Mouse (Mus musculus): Measurements from ENCODE around the gene Rassf8. TPM values are rescaled to one million over a fixed set of nuclear protein-coding genes. Genes with fewer than 3 reads are reported as not detected.
A peak's percentile ranks its signal among the peaks of the same experiment; 100 is the strongest.

Gene Rassf8
- polyA plus RNA-seq (2015; fragmentation: Nextera tagmentation; extraction: Ambion mirVana) = 5.4 and 5.7 TPM in 2 replicates

GRCm38 (mm10) chr6:145746132-145746849 lies at the start of gene Rassf8:
Rassf8 (plus strand) TSS chr6:145746748.
- H3K9ac ChIP-seq (ENCODE audit: low read length) = peak within 1 kb of the TSS; percentile 89
- H3K27ac ChIP-seq (ENCODE audit: low read length) = peak within 1 kb of the TSS; percentile 82
- peak within 1 kb of the TSS; percentile 74 for H3K4me2 ChIP-seq (ENCODE audit: low read depth, low read length)
- H3K9me3 ChIP-seq (ENCODE audit: control insufficient read depth, low read length) = no peaks in the 10 kb centered on the region
- peak within 1 kb of the TSS; percentile 88 for H3K4me3 ChIP-seq (ENCODE audit: low read length)
- WGBS = under 1% methylated on average over 48 of the region's 71 CpGs
- peaks cover 12% of the 10 kb centered on the region for H3K4me1 ChIP-seq (replicated peaks; ENCODE audit: control insufficient read depth, insufficient read depth, low read length)
- ATAC-seq (ENCODE audit: low read depth) = peak; percentile 97
- no peaks in the 10 kb centered on the region for H3K27me3 ChIP-seq (ENCODE audit: control insufficient read depth, insufficient read depth, low read depth, low read length)
- H3K36me3 ChIP-seq (ENCODE audit: control insufficient read depth, insufficient read depth, low read length) = no peaks in the 10 kb centered on the region

DNA sequence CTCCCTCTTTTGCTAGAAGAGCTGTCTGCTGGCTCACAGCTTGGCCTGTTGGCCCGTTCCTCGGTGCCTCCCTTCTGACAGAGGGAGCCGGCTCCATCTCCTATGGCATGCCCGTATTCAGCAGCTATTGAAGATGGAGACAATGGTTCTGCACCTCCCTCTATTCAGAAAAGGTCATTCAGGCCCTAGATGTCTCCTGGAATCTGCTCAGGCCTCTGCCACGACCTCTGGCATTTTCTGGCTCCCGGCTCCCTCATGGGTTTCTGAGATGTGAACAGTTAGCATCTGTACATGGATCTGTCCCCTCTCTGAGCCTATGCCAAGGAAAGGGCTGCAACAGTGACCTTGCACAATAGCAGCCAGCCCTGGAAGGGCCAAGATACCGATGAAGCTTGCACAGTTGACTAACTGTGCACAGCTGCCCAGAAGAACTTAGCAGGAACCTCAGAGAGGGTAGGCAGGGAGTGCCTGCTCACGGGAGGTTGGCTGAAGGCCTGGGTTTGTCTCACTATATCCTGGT lies 45.5 kb upstream of the Rassf8 start:
- Histone ChIP-seq H3K27me3 (ENCODE audit: control insufficient read depth, insufficient read depth, low read depth, low read length) (no peaks in the 10 kb centered on the region), H3K9me3 (ENCODE audit: control insufficient read depth, low read length) (no peaks in the 10 kb centered on the region), H3K36me3 (ENCODE audit: control insufficient read depth, insufficient read depth, low read length) (no peaks in the 10 kb centered on the region), H3K4me3 (ENCODE audit: low read length) (no peak overlapping the region), H3K27ac (ENCODE audit: low read length) (no peak overlapping the region), H3K4me1 (replicated peaks; ENCODE audit: control insufficient read depth, insufficient read depth, low read length) (no peaks in the 10 kb centered on the region), H3K4me2 (ENCODE audit: low read depth, low read length) (no peak overlapping the region), H3K9ac (ENCODE audit: low read length) (no peak overlapping the region)
- 72% methylated on average over 8 of the region's 8 CpGs for WGBS
- no peak for ATAC-seq (ENCODE audit: low read depth)

GRCm38 (mm10) chr6:145703667-145704066 lies 42.9 kb upstream of the Rassf8 start:
- WGBS = 68% methylated on average over 6 of the region's 6 CpGs

GRCm38 (mm10) chr6:145709956-145710720 lies 36.4 kb upstream of the Rassf8 start:
- Histone ChIP-seq H3K27me3 (ENCODE audit: control insufficient read depth, insufficient read depth, low read depth, low read length) (no peaks in the 10 kb centered on the region), H3K4me3 (ENCODE audit: low read length) (no peak overlapping the region), H3K27ac (ENCODE audit: low read length) (no peak overlapping the region), H3K4me1 (replicated peaks; ENCODE audit: control insufficient read depth, insufficient read depth, low read length) (no peaks in the 10 kb centered on the region), H3K9ac (ENCODE audit: low read length) (no peak overlapping the region), H3K4me2 (ENCODE audit: low read depth, low read length) (no peak overlapping the region), H3K36me3 (ENCODE audit: control insufficient read depth, insufficient read depth, low read length) (no peaks in the 10 kb centered on the region), H3K9me3 (ENCODE audit: control insufficient read depth, low read length) (no peaks in the 10 kb centered on the region)
- 83% methylated on average over 18 of the region's 18 CpGs for WGBS
- ATAC-seq (ENCODE audit: low read depth) = no peak

More at GRCm38 (mm10) chr6:145703667-145704066, 42.9 kb upstream of the Rassf8 start:
- peak; percentile 43; the same call in 1 of the 2 replicates for ATAC-seq (ENCODE audit: low read depth)
- H3K4me3 ChIP-seq (ENCODE audit: low read length) = no peak overlapping the region
- H3K27me3 ChIP-seq (ENCODE audit: control insufficient read depth, insufficient read depth, low read depth, low read length) = no peaks in the 10 kb centered on the region
- H3K9ac ChIP-seq (ENCODE audit: low read length) = no peak overlapping the region
- no peak overlapping the region for H3K4me2 ChIP-seq (ENCODE audit: low read depth, low read length)
- no peaks in the 10 kb centered on the region for H3K36me3 ChIP-seq (ENCODE audit: control insufficient read depth, insufficient read depth, low read length)
- no peaks in the 10 kb centered on the region for H3K4me1 ChIP-seq (replicated peaks; ENCODE audit: control insufficient read depth, insufficient read depth, low read length)
- H3K9me3 ChIP-seq (ENCODE audit: control insufficient read depth, low read length) = no peaks in the 10 kb centered on the region
- no peak overlapping the region for H3K27ac ChIP-seq (ENCODE audit: low read length)

- no peak overlapping the region for H3K4me3 ChIP-seq (ENCODE audit: low read length)
- WGBS = 84% methylated on average over 3 of the region's 3 CpGs
- ATAC-seq (ENCODE audit: low read depth) = no peak
Observed at GRCm38 (mm10) chr6:145710797-145711196, 35.8 kb upstream of the Rassf8 start.

GRCm38 (mm10) chr6:145711320-145711719 lies 35.2 kb upstream of the Rassf8 start:
- no peaks in the 10 kb centered on the region for H3K4me1 ChIP-seq (replicated peaks; ENCODE audit: control insufficient read depth, insufficient read depth, low read length)
- no peaks in the 10 kb centered on the region for H3K36me3 ChIP-seq (ENCODE audit: control insufficient read depth, insufficient read depth, low read length)
- H3K27ac ChIP-seq (ENCODE audit: low read length) = no peak overlapping the region
- H3K9me3 ChIP-seq (ENCODE audit: control insufficient read depth, low read length) = no peaks in the 10 kb centered on the region
- H3K9ac ChIP-seq (ENCODE audit: low read length) = no peak overlapping the region
- ATAC-seq (ENCODE audit: low read depth) = no peak
- H3K4me2 ChIP-seq (ENCODE audit: low read depth, low read length) = no peak overlapping the region
- H3K4me3 ChIP-seq (ENCODE audit: low read length) = no peak overlapping the region
- WGBS = 57% methylated on average over 5 of the region's 5 CpGs
- H3K27me3 ChIP-seq (ENCODE audit: control insufficient read depth, insufficient read depth, low read depth, low read length) = no peaks in the 10 kb centered on the region

More at GRCm38 (mm10) chr6:145710797-145711196, 35.8 kb upstream of the Rassf8 start:
- no peaks in the 10 kb centered on the region for H3K9me3 ChIP-seq (ENCODE audit: control insufficient read depth, low read length)
- no peaks in the 10 kb centered on the region for H3K4me1 ChIP-seq (replicated peaks; ENCODE audit: control insufficient read depth, insufficient read depth, low read length)
- H3K9ac ChIP-seq (ENCODE audit: low read length) = no peak overlapping the region
- no peak overlapping the region for H3K4me2 ChIP-seq (ENCODE audit: low read depth, low read length)
- no peaks in the 10 kb centered on the region for H3K27me3 ChIP-seq (ENCODE audit: control insufficient read depth, insufficient read depth, low read depth, low read length)
- no peak overlapping the region for H3K27ac ChIP-seq (ENCODE audit: low read length)
- H3K36me3 ChIP-seq (ENCODE audit: control insufficient read depth, insufficient read depth, low read length) = no peaks in the 10 kb centered on the region

- no peaks in the 10 kb centered on the region for H3K4me1 ChIP-seq (replicated peaks; ENCODE audit: control insufficient read depth, insufficient read depth, low read length)
- no peak for ATAC-seq (ENCODE audit: low read depth)
- 55% methylated on average over 8 of the region's 8 CpGs for WGBS
- H3K9ac ChIP-seq (ENCODE audit: low read length) = no peak overlapping the region
- no peak overlapping the region for H3K4me3 ChIP-seq (ENCODE audit: low read length)
- H3K27ac ChIP-seq (ENCODE audit: low read length) = no peak overlapping the region
- H3K36me3 ChIP-seq (ENCODE audit: control insufficient read depth, insufficient read depth, low read length) = no peaks in the 10 kb centered on the region
- no peaks in the 10 kb centered on the region for H3K9me3 ChIP-seq (ENCODE audit: control insufficient read depth, low read length)
- H3K27me3 ChIP-seq (ENCODE audit: control insufficient read depth, insufficient read depth, low read depth, low read length) = no peaks in the 10 kb centered on the region
- H3K4me2 ChIP-seq (ENCODE audit: low read depth, low read length) = no peak overlapping the region
Observed at GRCm38 (mm10) chr6:145713241-145714114, 33.1 kb upstream of the Rassf8 start.

DNA sequence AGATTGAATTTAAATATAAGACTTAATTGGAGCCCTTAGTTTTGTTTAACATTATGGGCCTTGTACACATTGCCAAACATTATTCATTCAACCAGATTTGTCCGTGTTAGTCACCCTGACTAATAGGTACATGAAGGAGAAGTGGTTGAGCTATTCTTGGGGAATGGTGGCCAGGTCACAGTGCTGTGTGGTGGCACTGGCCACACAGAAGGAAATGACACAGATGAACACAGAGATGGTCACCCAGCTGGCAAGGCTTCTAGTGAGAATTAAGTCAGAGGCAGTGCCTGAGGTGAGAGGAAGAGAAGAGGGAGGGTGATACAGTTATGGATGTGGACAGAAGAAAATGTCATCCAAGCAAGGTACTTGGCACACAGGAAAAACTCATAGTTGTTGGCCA lies 32.4 kb upstream of the Rassf8 start:
- Histone ChIP-seq H3K4me1 (replicated peaks; ENCODE audit: control insufficient read depth, insufficient read depth, low read length) (no peaks in the 10 kb centered on the region), H3K4me2 (ENCODE audit: low read depth, low read length) (no peak overlapping the region), H3K4me3 (ENCODE audit: low read length) (no peak overlapping the region), H3K27me3 (ENCODE audit: control insufficient read depth, insufficient read depth, low read depth, low read length) (no peaks in the 10 kb centered on the region), H3K9me3 (ENCODE audit: control insufficient read depth, low read length) (no peaks in the 10 kb centered on the region), H3K36me3 (ENCODE audit: control insufficient read depth, insufficient read depth, low read length) (no peaks in the 10 kb centered on the region), H3K27ac (ENCODE audit: low read length) (no peak overlapping the region), H3K9ac (ENCODE audit: low read length) (no peak overlapping the region)
- 69% methylated on average over 1 of the region's 1 CpGs for WGBS
- ATAC-seq (ENCODE audit: low read depth) = no peak

Data from lung, embryonic 16.5 days (tissue).